Mouse (Mus musculus) neural tube, postnatal 0 days (tissue): ENCODE measurements around the gene Tlr12. TPM values are rescaled to one million over a fixed set of nuclear protein-coding genes. Genes with fewer than 3 reads are reported as not detected.

ENCODE experiments used
- polyA plus RNA-seq: library from polyadenylated mRNA; unstranded; fragments of >200 nt; fragmentation: Nextera tagmentation; extraction: Ambion mirVana; gene quantifications from 2 replicates; pipeline ENCODE4 v1.2.1, GENCODE M21; 2015

Gene Tlr12
- polyA plus RNA-seq: 1.3 and 1.6 TPM in 2 replicates

GRCm38 (mm10) chr4:128618246-128618911, at the start of gene Tlr12:
TSS of gene Tlr12 (minus strand) at chr4:128618619.

GRCm38 (mm10) chr4:128654505-128655381, 36.3 kb upstream of the Tlr12 start, which contains the start of gene Phc2:
TSS of gene Phc2 (plus strand) at chr4:128654702.

GRCm38 (mm10) chr4:128609925-128610402, 8.5 kb downstream of the Tlr12 start, which contains the start of gene Zscan20:
TSS of gene Zscan20 (minus strand) at chr4:128610098.

Other genes starting within 250 kb of the Tlr12 start
- gene Zscan20, start 8.5 kb downstream of the Tlr12 start, polyA plus RNA-seq: 2.2 and 2.7 TPM in 2 replicates
- 42.6 and 47.5 TPM in 2 replicates for gene Phc2, start 36.1 kb upstream of the Tlr12 start, polyA plus RNA-seq
- 0.24 and 0.74 TPM in 2 replicates for gene A3galt2, start 136.7 kb upstream of the Tlr12 start, polyA plus RNA-seq
- gene Zfp362, start 187.4 kb upstream of the Tlr12 start, polyA plus RNA-seq: 27.2 and 29.2 TPM in 2 replicates